Mouse (Mus musculus) hindbrain, embryonic 15.5 days (tissue): Measurements from ENCODE around the gene Trim12c. TPM values are rescaled to one million over a fixed set of nuclear protein-coding genes. Genes with fewer than 3 reads are reported as not detected.
"Not testable (repeated sequence)": the region's sequence is repeated elsewhere in the genome, so short reads cannot be mapped to it uniquely, and the experiment has no call there.

Source experiments
- ATAC-seq: fragments of 200-750 bp; cut with Nextera tagmentation; 2 replicates; pipeline ENCODE4 v1.8.0; 2017; ENCODE audit warnings: low read depth, moderate number of reproducible peaks, moderate TSS enrichment; ENCODE audit not compliant: low FRiP score
- H3K27ac ChIP-seq: fragments of 300-500 bp; sonication (generic); replicated peaks from 2 replicates; pipeline ENCODE4 v1.5.1; 2015; ENCODE audit warnings: mild to moderate bottlenecking, inconsistent platforms
- H3K27me3 ChIP-seq: fragments of 300-500 bp; sonication (generic); 2 replicates; pipeline ENCODE4 v1.6.1; 2015; ENCODE audit warnings: control low read depth, inconsistent platforms
- H3K36me3 ChIP-seq: fragments of 300-500 bp; sonication (generic); 2 replicates; pipeline ENCODE4 v1.6.1; 2015; ENCODE audit warnings: control low read depth, inconsistent platforms
- H3K4me1 ChIP-seq: fragments of 300-500 bp; sonication (generic); replicated peaks from 2 replicates; pipeline ENCODE4 v1.6.1; 2015; ENCODE audit warnings: control low read depth, inconsistent platforms
- H3K4me2 ChIP-seq: fragments of 300-500 bp; sonication (generic); 2 replicates; pipeline ENCODE4 v1.6.1; 2015; ENCODE audit warnings: moderate library complexity, mild to moderate bottlenecking, inconsistent platforms
- H3K4me3 ChIP-seq: fragments of 300-500 bp; sonication (generic); 2 replicates; pipeline ENCODE4 v1.5.1; 2015; ENCODE audit warnings: mild to moderate bottlenecking, inconsistent platforms
- H3K9ac ChIP-seq: fragments of 300-500 bp; sonication (generic); 2 replicates; pipeline ENCODE4 v1.6.1; 2015; ENCODE audit warnings: inconsistent platforms
- H3K9me3 ChIP-seq: fragments of 300-500 bp; sonication (generic); 2 replicates; pipeline ENCODE4 v1.6.1; 2016; ENCODE audit warnings: control low read depth, inconsistent platforms
- WGBS: fragments of 180-500 bp; shearing (Covaris S2); methylation state at CpG from one replicate; pipeline ENCODE4 v1.1.7; 2015; 5-methylcytosine and 5-hydroxymethylcytosine counted together
- polyA plus RNA-seq: library from polyadenylated mRNA; unstranded; fragments of >200 nt; fragmentation: Nextera tagmentation; extraction: Ambion mirVana; gene quantifications from 2 replicates; pipeline ENCODE4 v1.2.1, GENCODE M21; 2015

The Trim12c gene
- polyA plus RNA-seq, 1 experiment from 2014 or later = 1.3 TPM

DNA sequence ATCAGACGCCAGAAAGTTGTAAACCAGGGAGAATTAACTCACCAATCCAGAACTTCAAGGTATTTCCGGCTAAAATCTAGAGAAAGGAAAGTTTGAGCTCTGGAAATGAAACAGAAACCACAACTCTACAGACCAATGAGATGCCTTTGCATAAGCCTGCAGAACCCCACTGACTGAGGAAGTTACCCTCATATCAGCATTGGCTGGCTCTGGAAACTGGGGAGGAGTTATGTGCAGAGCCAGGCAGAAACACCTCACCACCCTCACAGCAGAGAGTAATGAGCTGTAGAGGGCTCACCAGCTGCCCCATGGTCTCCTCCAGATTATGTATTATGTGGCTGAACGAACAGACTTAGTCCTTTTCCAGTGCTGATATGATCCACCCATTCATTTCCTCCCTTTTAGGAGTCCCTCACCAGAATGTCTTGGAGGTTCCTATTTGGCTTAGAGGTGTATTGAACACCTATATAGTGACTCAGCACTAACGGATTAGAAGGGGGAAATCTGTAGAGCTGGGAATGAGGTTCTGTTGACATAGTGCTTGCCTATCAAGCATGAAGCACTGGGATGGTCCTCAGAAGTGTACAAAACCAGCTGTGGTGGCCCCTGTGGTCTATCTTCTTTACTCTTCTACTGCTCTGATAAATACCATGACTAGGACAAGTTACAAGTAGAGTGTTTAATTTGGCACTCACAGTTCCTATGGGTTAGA lies 37.6 kb downstream of the Trim12c start, which contains the start of gene Trim12a:
TSS of gene Trim12a (minus strand) at position 98 of the 712 bp plus-strand sequence.
- H3K9ac ChIP-seq, H3K27ac ChIP-seq, H3K27me3 ChIP-seq, ATAC-seq, H3K4me1 ChIP-seq, H3K9me3 ChIP-seq, H3K36me3 ChIP-seq: not testable (repeated sequence)
- 32% methylated on average over 4 of the region's 4 CpGs for WGBS
- peak within 1 kb of the TSS; percentile 36 for H3K4me2 ChIP-seq
- H3K4me3 ChIP-seq = peak within 1 kb of the TSS; percentile 30

GRCm38 (mm10) chr7:104314796-104315353 lies 38.3 kb downstream of the Trim12c start:
- H3K9ac ChIP-seq = no peak overlapping the region

GRCm38 (mm10) chr7:104291638-104292400 lies 61.3 kb downstream of the Trim12c start:
- Histone ChIP-seq H3K4me2 (no peak overlapping the region), H3K4me3 (no peak overlapping the region), H3K9ac (no peak overlapping the region), H3K4me1 (no peaks in the 10 kb centered on the region), H3K27ac (no peak overlapping the region), H3K36me3 (no peaks in the 10 kb centered on the region), H3K9me3 (no peaks in the 10 kb centered on the region), H3K27me3 (no peaks in the 10 kb centered on the region)
- ATAC-seq = no peak
- 86% methylated on average over 5 of the region's 5 CpGs for WGBS

More at GRCm38 (mm10) chr7:104314796-104315353, 38.3 kb downstream of the Trim12c start:
- no peak overlapping the region for H3K27ac ChIP-seq
- no peaks in the 10 kb centered on the region for H3K36me3 ChIP-seq
- peak overlapping the region; percentile 30 for H3K4me3 ChIP-seq
- peak overlapping the region; percentile 36 for H3K4me2 ChIP-seq
- 15% methylated on average over 15 of the region's 15 CpGs for WGBS
- no peak for ATAC-seq
- H3K27me3 ChIP-seq = no peaks in the 10 kb centered on the region
- H3K9me3 ChIP-seq = no peaks in the 10 kb centered on the region
- no peaks in the 10 kb centered on the region for H3K4me1 ChIP-seq

DNA sequence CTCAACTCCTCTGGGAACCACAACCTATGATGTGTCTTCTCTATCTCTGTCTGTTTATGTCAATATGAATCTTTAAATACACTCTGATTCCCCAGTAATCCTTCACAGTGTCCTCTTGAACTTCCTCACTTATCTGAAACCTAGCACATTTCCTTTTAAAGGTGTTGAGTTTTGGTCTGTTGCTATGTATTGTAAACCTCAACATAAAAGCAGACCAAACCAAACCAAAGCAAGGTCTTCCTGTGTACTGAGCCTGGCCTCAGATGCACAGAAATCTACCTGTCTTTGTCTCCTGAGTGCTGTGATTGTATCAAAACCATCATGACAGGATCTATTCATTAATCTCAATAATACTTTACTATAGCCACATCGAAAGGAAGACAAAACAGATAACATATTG lies 62.5 kb downstream of the Trim12c start:
- no peaks in the 10 kb centered on the region for H3K36me3 ChIP-seq
- H3K27ac ChIP-seq = no peak overlapping the region
- no peak overlapping the region for H3K4me3 ChIP-seq
- H3K9me3 ChIP-seq = no peaks in the 10 kb centered on the region
- no peaks in the 10 kb centered on the region for H3K4me1 ChIP-seq
- H3K27me3 ChIP-seq = no peaks in the 10 kb centered on the region
- no peak overlapping the region for H3K4me2 ChIP-seq
- ATAC-seq = no peak
- H3K9ac ChIP-seq = no peak overlapping the region
- 87% methylated on average over 1 of the region's 1 CpGs for WGBS

Other genes with a start within 250 kb of the Trim12c start
- gene Olfr646, start 248.5 kb downstream of the Trim12c start, polyA plus RNA-seq = not detected in 2 replicates
- gene Ubqln5, start 223.5 kb downstream of the Trim12c start, polyA plus RNA-seq = not detected in 2 replicates
- not detected in 2 replicates for gene Olfr643, start 216.0 kb downstream of the Trim12c start, polyA plus RNA-seq
- gene Ubqln3, start 210.1 kb downstream of the Trim12c start, polyA plus RNA-seq = not detected in 2 replicates
- gene Ubqlnl, start 202.8 kb downstream of the Trim12c start, polyA plus RNA-seq = not detected in 2 replicates
- not detected in 2 replicates for gene Olfm5, start 188.5 kb downstream of the Trim12c start, polyA plus RNA-seq
- gene Olfr648, start 170.0 kb downstream of the Trim12c start, polyA plus RNA-seq = 0.39 and 0.49 TPM in 2 replicates
- gene Olfr649, start 157.4 kb downstream of the Trim12c start, polyA plus RNA-seq = not detected in 2 replicates
- 0.16 and 0.37 TPM in 2 replicates for gene Trim6, start 134.6 kb downstream of the Trim12c start, polyA plus RNA-seq
- 0.91 and 1.2 TPM in 2 replicates for gene Trim34a, start 108.9 kb downstream of the Trim12c start, polyA plus RNA-seq
- 0.10 and 0.17 TPM in 2 replicates for gene Trim5, start 65.3 kb downstream of the Trim12c start, polyA plus RNA-seq
- 1.9 TPM in 2 replicates for gene Trim12a, start 37.9 kb downstream of the Trim12c start, polyA plus RNA-seq
- not detected in 2 replicates for gene Trim34b, start 23.9 kb downstream of the Trim12c start, polyA plus RNA-seq
- 0.13 TPM in 1 of 2 replicates, not detected in the other for gene Trim30b, start 16.5 kb upstream of the Trim12c start, polyA plus RNA-seq
- 0.17 and 0.21 TPM in 2 replicates for gene Trim30c, start 47.5 kb upstream of the Trim12c start, polyA plus RNA-seq
- gene Trim30a, start 111.8 kb upstream of the Trim12c start, polyA plus RNA-seq = 0.41 and 0.94 TPM in 2 replicates
- gene Trim30d, start 154.5 kb upstream of the Trim12c start, polyA plus RNA-seq = 0.31 and 0.68 TPM in 2 replicates
- not detected in 2 replicates for gene Olfr651, start 196.8 kb upstream of the Trim12c start, polyA plus RNA-seq
- gene Olfr652, start 207.5 kb upstream of the Trim12c start, polyA plus RNA-seq = 0.05 TPM in 1 of 2 replicates, not detected in the other
- 0.04 TPM in 1 of 2 replicates, not detected in the other for gene Olfr653, start 224.0 kb upstream of the Trim12c start, polyA plus RNA-seq
- 0.07 TPM in 1 of 2 replicates, not detected in the other for gene Olfr654, start 233.7 kb upstream of the Trim12c start, polyA plus RNA-seq
- gene Olfr655, start 248.4 kb upstream of the Trim12c start, polyA plus RNA-seq = 0.12 TPM in 1 of 2 replicates, not detected in the other